Mouse (Mus musculus): ENCODE measurements at regions not wholly inside any gene's neighbourhood (a gene's known extent, or its start where the extent isn't known, plus 50 kb on each side); places are given as distances from the start of the nearest gene placed in this dataset.

DNA sequence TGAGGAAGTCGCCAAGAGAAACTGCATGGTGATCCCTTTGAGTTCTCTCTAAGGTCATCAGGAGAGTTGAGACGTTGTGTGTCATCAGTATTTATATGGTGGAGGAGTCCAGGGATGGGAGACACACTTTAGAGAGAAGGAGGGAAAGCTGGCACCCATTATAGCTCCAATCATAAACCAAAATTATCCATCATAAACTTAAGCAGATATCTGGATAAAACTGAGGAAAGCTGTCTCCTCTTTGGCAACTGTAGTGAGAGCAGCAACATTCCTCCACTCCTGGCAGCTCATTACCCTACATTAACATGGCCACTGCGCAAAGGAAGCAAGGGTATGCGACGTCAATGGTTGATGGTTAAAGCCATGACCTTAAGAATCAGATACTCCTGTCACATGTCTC lies 323.6 kb downstream of the Lmx1a start:
- no peaks in the 10 kb centered on the region for H3K9me3 ChIP-seq (replicated peaks; ENCODE audit: insufficient read depth, low read length)
- no peak overlapping the region for H3K9ac ChIP-seq (ENCODE audit: control insufficient read depth, low read depth, low read length, poor library complexity, severe bottlenecking)
- no peak overlapping the region for H3K27ac ChIP-seq (ENCODE audit: control insufficient read depth, low read depth, low read length)
- no peak for TF ChIP-seq HCFC1 (IDR thresholded peaks at IDR 0.05; ENCODE audit: low read depth, low read length)
- no peak for TF ChIP-seq UBTF (IDR thresholded peaks at IDR 0.05; ENCODE audit: borderline replicate concordance, insufficient read depth, low read depth, low read length)
- no peak for TF ChIP-seq MYC (IDR thresholded peaks at IDR 0.05; ENCODE audit: low read depth, low read length)
- TF ChIP-seq ZNF384 (IDR thresholded peaks at IDR 0.05; ENCODE audit: low read depth, low read length), result no peak
- no peak for TF ChIP-seq ELF1 (IDR thresholded peaks at IDR 0.05; ENCODE audit: low read depth, low read length)
- TF ChIP-seq NELFE (IDR thresholded peaks at IDR 0.05; ENCODE audit: low read depth, low read length), result no peak
- no peak for TF ChIP-seq NRF1 (IDR thresholded peaks at IDR 0.05; ENCODE audit: insufficient read depth, low read depth, low read length, poor library complexity, severe bottlenecking)
- TF ChIP-seq MEF2A (IDR thresholded peaks at IDR 0.05; ENCODE audit: extremely low read depth, insufficient replicate concordance, low read depth, low read length, poor library complexity, severe bottlenecking), result no peak
- TF ChIP-seq JUND (IDR thresholded peaks at IDR 0.05; ENCODE audit: low read depth, low read length), result no peak
- TF ChIP-seq POLR2AphosphoS5 (IDR thresholded peaks at IDR 0.05; ENCODE audit: borderline replicate concordance, low read depth, low read length), result no peak
- TF ChIP-seq ZC3H11A (IDR thresholded peaks at IDR 0.05; ENCODE audit: low read depth, low read length), result no peak
- TF ChIP-seq SMC3 (IDR thresholded peaks at IDR 0.05; ENCODE audit: low read depth, low read length), result no peak
- TF ChIP-seq MYB (IDR thresholded peaks at IDR 0.05; ENCODE audit: low read depth, low read length), result no peak
- no peak for TF ChIP-seq RAD21 (IDR thresholded peaks at IDR 0.05; ENCODE audit: low read depth, low read length)
- no peak for TF ChIP-seq CHD1 (IDR thresholded peaks at IDR 0.05; ENCODE audit: low read depth, low read length)
- no peak for TF ChIP-seq EP300 (IDR thresholded peaks at IDR 0.05; ENCODE audit: low read depth in 1 of 2, low read length in 2 of 2)
- no peak overlapping the region for H3K4me3 ChIP-seq (ENCODE audit: control insufficient read depth in 1 of 2, insufficient read depth in 1 of 2, low read depth in 2 of 2, low read length in 2 of 2)
- no peaks in the 10 kb centered on the region for H3K27me3 ChIP-seq (ENCODE audit: control insufficient read depth in 1 of 2, insufficient read depth in 2 of 2, low read length in 2 of 2)
- H3K79me2 ChIP-seq (ENCODE audit: control insufficient read depth, insufficient read depth, low read length, poor library complexity), result no peaks in the 10 kb centered on the region
- H3K4me1 ChIP-seq (ENCODE audit: control insufficient read depth in 1 of 2, insufficient read depth in 2 of 2, low read length in 2 of 2), result no peaks in the 10 kb centered on the region
- no peak for DNase-seq (ENCODE audit: low read depth, low spot score)
- H3K36me3 ChIP-seq (ENCODE audit: control insufficient read depth in 1 of 2, insufficient read depth in 2 of 2, low read length in 2 of 2), result no peaks in the 10 kb centered on the region

DNA sequence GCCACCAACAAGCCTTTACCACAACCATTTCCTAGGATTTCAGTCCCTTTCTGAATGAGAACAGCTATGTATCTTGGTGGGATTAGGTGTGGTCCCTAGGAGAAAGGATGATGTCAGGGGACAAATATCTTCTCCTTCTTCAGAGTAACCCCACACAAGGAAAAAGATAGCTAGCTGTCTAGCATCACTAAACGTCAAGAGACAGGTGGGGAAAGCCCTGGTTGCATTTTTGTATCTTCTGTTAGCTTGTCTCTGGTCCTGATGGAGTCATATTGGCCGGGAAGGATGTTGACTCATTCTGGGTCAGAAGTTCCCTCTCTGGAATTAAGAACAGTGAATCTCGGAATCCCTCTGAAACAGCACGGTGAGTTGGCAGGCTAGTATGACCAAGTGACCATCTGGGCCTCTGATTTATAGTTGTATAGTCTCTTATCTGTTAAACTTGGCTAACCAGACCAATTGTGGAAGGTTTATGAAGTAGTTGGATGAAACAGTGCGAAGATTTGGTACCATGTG lies 327.4 kb downstream of the Lmx1a start:
- Histone ChIP-seq H3K4me3 (ENCODE audit: control insufficient read depth in 1 of 2, insufficient read depth in 1 of 2, low read depth in 2 of 2, low read length in 2 of 2) (no peak overlapping the region), H3K36me3 (ENCODE audit: control insufficient read depth in 1 of 2, insufficient read depth in 2 of 2, low read length in 2 of 2) (no peaks in the 10 kb centered on the region), H3K79me2 (ENCODE audit: control insufficient read depth, insufficient read depth, low read length, poor library complexity) (no peaks in the 10 kb centered on the region), H3K27ac (ENCODE audit: control insufficient read depth, low read depth, low read length) (no peak overlapping the region), H3K27me3 (ENCODE audit: control insufficient read depth in 1 of 2, insufficient read depth in 2 of 2, low read length in 2 of 2) (no peaks in the 10 kb centered on the region), H3K4me1 (ENCODE audit: control insufficient read depth in 1 of 2, insufficient read depth in 2 of 2, low read length in 2 of 2) (no peaks in the 10 kb centered on the region), H3K9me3 (replicated peaks; ENCODE audit: insufficient read depth, low read length) (no peaks in the 10 kb centered on the region), H3K9ac (ENCODE audit: control insufficient read depth, low read depth, low read length, poor library complexity, severe bottlenecking) (no peak overlapping the region)
- no peak for TF ChIP-seq ZC3H11A (IDR thresholded peaks at IDR 0.05; ENCODE audit: low read depth, low read length)
- TF ChIP-seq POLR2AphosphoS5 (IDR thresholded peaks at IDR 0.05; ENCODE audit: borderline replicate concordance, low read depth, low read length), result no peak
- no peak for TF ChIP-seq CTCF (IDR thresholded peaks at IDR 0.05 in 2 of 3, conservative IDR thresholded peaks at IDR 0.05 in 1 of 3; ENCODE audit: control insufficient read depth in 1 of 3, insufficient read depth in 1 of 3, low read depth in 2 of 3, low read length in 3 of 3, poor library complexity in 1 of 3, severe bottlenecking in 1 of 3)
- no peak for TF ChIP-seq KAT2A (conservative IDR thresholded peaks at IDR 0.05; ENCODE audit: low read depth, low read length)
- no peak for TF ChIP-seq SIN3A (IDR thresholded peaks at IDR 0.05; ENCODE audit: low read length)
- TF ChIP-seq RAD21 (IDR thresholded peaks at IDR 0.05; ENCODE audit: low read depth, low read length), result no peak
- no peak for DNase-seq (ENCODE audit: low read depth, low spot score)
